Mouse (Mus musculus) bone marrow macrophage, adult 2 months (primary cell): ENCODE measurements at regions not wholly inside any gene's neighbourhood (a gene's known extent, or its start where the extent isn't known, plus 50 kb on each side); places are given as distances from the start of the nearest gene placed in this dataset.

Experiments used
- CTCF ChIP-seq: IDR thresholded peaks from 2 replicates; pipeline ENCODE4 v1.5.1; 2012; ENCODE audit warnings: low read depth, mild to moderate bottlenecking, low read length, moderate library complexity
- POLR2A ChIP-seq: IDR thresholded peaks from 2 replicates; pipeline ENCODE4 v1.6.1; 2012; ENCODE audit warnings: mild to moderate bottlenecking, low read depth, low read length, borderline replicate concordance

- TF ChIP-seq CTCF (no peak), POLR2A (no peak)
Measured at GRCm38 (mm10) chr10:117445181-117445790, 65.5 kb upstream of the Cpsf6 start.
